Mouse (Mus musculus): ENCODE results near the gene Rnf38. TPM values are rescaled to one million over a fixed set of nuclear protein-coding genes. Genes with fewer than 3 reads are reported as not detected.

Rnf38 gene
- polyA plus RNA-seq, 1 experiment from 2014 or later: 28.7 TPM

DNA sequence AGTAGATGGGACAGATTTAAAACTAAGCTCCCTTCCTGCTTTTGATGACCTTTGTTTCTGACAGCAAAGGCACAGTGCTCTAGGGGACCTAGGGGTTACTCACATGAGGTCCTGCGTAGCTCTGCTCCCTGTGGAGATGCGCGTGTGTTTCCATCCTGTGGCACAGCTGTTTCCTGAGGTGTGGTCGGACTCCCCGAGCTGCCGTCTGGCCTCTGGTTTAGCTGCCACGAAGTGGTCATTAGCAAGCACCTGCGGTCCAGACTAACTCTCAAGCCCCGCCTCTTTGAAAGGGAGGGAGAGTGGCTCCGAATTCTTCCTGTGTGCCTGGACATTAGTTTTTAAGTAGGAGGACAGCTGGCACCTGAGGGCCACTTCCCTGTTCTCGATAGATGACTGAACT is 149.6 kb downstream of the Rnf38 start, which contains the start of gene Gne:
Gene Gne, minus strand, starts transcription at position 233 of the 400 bp plus-strand sequence.
- Histone ChIP-seq H3K4me3 (ENCODE audit: low read depth, low read length) (no peak within 1 kb of the TSS), H3K36me3 (ENCODE audit: control insufficient read depth, insufficient read depth, low read length) (no peaks in the 10 kb centered on the region), H3K9ac (ENCODE audit: low read depth, low read length) (no peak within 1 kb of the TSS; the same call in 1 of the 2 replicates), H3K27ac (ENCODE audit: low read depth, low read length) (no peak within 1 kb of the TSS), H3K9me3 (replicated peaks; ENCODE audit: control insufficient read depth, low read length) (no peaks in the 10 kb centered on the region), H3K4me2 (peak within 1 kb of the TSS; percentile 23; the same call in 1 of the 2 replicates), H3K4me1 (ENCODE audit: control insufficient read depth, insufficient read depth, low read length) (no peaks in the 10 kb centered on the region), H3K27me3 (ENCODE audit: control insufficient read depth, insufficient read depth, low read length) (no peaks in the 10 kb centered on the region)
- ATAC-seq (replicated peaks; ENCODE audit: insufficient number of reproducible peaks, low FRiP score, low TSS enrichment): no peak
- WGBS (ENCODE audit: insufficient replicate concordance): 15% methylated on average over 11 of the region's 11 CpGs

GRCm38 (mm10) chr4:44078358-44078933 is 155.1 kb downstream of the Rnf38 start:
- Histone ChIP-seq H3K4me3 (ENCODE audit: low read depth, low read length) (no peak overlapping the region), H3K36me3 (ENCODE audit: control insufficient read depth, insufficient read depth, low read length) (no peaks in the 10 kb centered on the region), H3K4me1 (ENCODE audit: control insufficient read depth, insufficient read depth, low read length) (no peaks in the 10 kb centered on the region), H3K9ac (ENCODE audit: low read depth, low read length) (no peak overlapping the region), H3K27me3 (ENCODE audit: control insufficient read depth, insufficient read depth, low read length) (no peaks in the 10 kb centered on the region), H3K27ac (ENCODE audit: low read depth, low read length) (no peak overlapping the region), H3K9me3 (replicated peaks; ENCODE audit: control insufficient read depth, low read length) (no peaks in the 10 kb centered on the region), H3K4me2 (no peak overlapping the region)
- 74% methylated on average over 7 of the region's 7 CpGs for WGBS (ENCODE audit: insufficient replicate concordance)
- ATAC-seq (replicated peaks; ENCODE audit: insufficient number of reproducible peaks, low FRiP score, low TSS enrichment): no peak

Small RNA genes lying within 50 kb of the gene (microRNA-seq; reads per million reads assigned to microRNA genes)
- not detected for gene Mir5106 (ENCODE audit: borderline number of aligned reads)

Other genes starting within 250 kb of the Rnf38 start
- 157 and 162 TPM in 2 replicates for gene Clta, start 229.3 kb downstream of the Rnf38 start, polyA plus RNA-seq (2014; fragmentation: Nextera tagmentation; extraction: Ambion mirVana)
- 31.1 and 32.1 TPM in 2 replicates for gene Gne, start 149.6 kb downstream of the Rnf38 start, polyA plus RNA-seq (2014; fragmentation: Nextera tagmentation; extraction: Ambion mirVana)
- gene Melk, start 67.1 kb upstream of the Rnf38 start, polyA plus RNA-seq (2014; fragmentation: Nextera tagmentation; extraction: Ambion mirVana): 29.4 and 29.8 TPM in 2 replicates

Measured in heart, embryonic 11.5 days (tissue).